Mouse (Mus musculus): ENCODE measurements at regions not wholly inside any gene's neighbourhood (a gene's known extent, or its start where the extent isn't known, plus 50 kb on each side); places are given as distances from the start of the nearest gene placed in this dataset.

DNA sequence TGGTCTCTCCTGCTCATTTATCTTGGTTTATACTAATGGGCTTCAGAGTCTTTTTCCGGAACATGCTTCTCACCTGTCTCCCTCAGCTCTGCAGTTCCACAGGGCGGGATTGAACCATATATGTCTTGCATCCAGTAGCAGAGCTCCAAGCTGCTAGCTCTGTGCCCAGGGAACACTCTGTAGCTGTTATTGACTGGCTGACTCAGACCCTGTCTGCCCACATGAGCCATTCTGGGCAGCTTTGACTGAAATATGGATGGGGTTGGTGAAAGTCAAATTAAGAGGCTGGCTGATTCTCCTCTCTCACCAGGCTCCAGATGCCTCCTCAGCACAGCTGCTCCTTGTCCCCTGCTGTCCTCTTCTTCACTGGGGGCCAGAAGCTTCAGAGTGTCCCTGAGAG, 81.4 kb upstream of the Irf2bp2 start:
- DNase-seq: no peak

DNA sequence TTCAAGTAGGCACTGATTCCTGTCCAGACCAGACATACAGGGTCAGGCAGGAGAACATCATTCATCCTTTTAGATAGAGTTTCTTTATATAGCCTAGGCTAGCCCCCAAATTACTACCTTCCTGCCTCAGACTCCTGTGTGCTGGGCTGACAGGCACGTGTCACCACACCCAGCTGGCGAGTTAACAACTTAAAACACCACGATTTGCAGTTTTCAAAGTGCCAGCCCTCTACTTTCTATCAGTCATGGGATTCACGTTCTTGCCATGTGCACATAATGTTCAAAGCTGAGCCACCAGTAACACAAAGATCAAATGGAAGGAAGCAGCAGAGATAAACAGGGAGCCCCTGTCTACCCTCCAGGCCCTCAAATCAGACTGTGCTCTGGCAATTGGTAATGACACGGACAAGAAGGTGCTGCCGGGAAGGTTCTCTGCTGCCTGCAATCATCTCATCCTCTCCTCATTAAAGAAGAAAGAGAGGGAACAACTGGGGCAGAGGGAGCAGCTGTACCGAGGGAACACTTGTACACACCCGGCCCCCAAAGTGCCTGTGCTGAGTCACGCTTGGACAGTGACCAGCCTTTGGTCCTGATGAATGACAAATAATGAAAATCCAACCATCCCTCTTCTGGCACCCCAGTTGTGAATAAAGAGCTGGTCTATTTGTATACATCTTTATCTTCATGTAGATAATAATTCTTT, 79.4 kb upstream of the Irf2bp2 start:
- no peak for DNase-seq

GRCm38 (mm10) chr8:126671594-126671993, 77.8 kb upstream of the Irf2bp2 start:
- DNase-seq: no peak

GRCm38 (mm10) chr8:126669919-126670318, 76.1 kb upstream of the Irf2bp2 start:
- no peak for DNase-seq

DNA sequence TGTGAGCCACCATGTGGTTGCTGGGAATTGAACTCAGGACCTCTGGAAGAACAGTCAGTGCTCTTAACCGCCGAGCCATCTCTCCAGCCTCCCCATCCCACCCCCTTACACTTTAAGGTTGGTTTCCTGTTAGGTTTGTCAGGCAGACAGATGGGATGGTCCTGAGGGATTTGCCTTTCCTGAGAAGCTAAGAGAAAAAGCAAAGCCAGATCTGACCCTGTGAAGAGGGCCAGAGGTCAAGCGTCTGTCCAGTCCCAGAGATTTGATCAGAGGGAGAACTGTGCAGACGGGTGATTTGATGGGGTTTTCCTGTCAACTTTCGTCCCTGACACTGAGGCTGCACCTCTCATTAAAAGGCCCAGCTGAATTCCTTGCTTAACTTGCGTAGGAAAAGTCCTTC, 75.4 kb upstream of the Irf2bp2 start:
- DNase-seq: no peak

- no peak for DNase-seq
Observed at GRCm38 (mm10) chr8:126668657-126669025, 74.9 kb upstream of the Irf2bp2 start.

GRCm38 (mm10) chr8:126667721-126668656, 74.2 kb upstream of the Irf2bp2 start:
- peak; percentile 74 to 87 for DNase-seq

DNA sequence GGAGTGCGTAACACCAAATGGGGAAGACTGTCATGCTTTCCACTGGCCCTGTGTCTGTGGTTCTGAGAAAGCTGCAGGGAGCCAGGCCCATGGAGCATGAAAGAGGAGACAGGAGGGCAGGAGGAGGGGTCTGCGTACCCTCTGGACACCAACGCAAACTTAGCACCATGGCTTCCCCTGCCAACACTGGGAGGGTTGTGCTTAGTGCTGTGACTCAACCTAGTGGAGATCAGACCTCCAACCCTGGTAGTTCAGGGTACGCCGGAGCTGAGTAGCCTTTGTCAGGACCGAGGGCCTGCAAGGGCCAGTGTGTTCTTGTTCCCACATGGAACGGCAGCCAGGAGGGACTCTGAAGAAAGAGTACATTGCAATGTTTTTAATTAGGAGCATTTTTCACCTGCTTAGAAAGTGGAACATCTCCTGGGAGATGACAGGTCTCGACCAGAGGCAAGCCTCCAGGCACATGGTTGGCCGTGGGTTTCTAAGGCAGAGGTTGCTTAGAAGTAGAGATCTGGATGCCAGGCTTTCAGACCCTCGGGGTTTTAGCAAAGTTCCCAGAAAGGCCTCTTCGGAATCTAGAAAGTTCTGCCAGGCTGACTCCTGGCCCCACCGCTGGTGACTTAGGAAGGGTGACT, 73.4 kb upstream of the Irf2bp2 start:
- no peak for DNase-seq

GRCm38 (mm10) chr8:126666327-126667085, 72.7 kb upstream of the Irf2bp2 start:
- DNase-seq: peak; percentile 99 to 100

DNA sequence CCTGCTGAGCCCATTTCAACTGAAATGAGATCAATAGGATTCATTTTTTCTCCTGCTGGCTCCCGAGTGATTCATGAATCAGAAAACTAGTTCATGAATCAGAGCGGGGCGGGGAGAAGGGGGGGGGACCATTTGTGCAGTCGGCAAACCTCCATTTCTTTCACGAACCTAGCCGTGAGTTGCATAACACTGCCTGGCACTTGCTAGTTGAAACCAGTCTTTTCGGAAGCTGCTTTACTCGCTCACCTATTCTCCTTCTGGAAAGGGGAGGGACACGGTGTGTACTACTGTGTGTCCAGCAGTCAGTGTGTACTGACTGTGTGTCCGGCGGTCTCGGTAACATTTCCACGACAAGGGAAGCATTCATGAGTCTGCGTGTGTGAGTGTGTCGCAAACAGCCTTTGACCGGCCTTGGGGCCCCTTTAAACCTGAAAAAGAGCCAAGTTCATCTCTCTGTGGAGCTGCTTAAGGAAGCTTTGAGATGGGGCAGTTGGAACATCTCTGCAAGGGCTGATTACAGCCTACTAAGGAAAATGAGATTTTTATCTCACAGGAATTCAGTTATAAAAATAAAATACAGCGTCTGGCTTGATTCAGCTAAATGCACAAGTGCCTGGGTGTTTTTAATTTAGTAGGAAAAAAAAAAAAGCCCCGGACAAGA, 71.9 kb upstream of the Irf2bp2 start:
- DNase-seq: peak; percentile 69 to 77

DNA sequence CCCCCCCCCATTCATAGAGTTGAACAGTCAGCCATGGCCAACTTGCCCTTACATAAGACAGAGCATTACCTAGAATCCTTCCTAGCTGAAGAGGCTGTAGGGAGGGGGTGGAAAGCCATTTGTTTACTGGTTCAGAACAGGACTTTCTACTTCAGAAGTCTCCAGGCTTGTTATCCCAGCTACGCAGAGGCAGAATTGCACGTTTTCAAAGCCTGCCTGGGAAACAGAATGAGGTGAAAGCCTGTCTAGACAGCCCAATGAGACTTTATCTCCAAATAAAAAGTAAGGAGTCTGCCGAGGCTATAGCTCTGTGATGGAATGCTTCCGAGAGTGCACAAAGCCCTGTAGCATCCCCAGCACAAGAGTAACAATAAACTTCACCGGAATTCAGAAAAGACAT, 71.1 kb upstream of the Irf2bp2 start:
- no peak for DNase-seq

- peak; percentile 45 to 67 for DNase-seq
Observed at GRCm38 (mm10) chr8:126662797-126663784, 69.3 kb upstream of the Irf2bp2 start.

- DNase-seq: no peak
Observed at GRCm38 (mm10) chr8:126662151-126662550, 68.4 kb upstream of the Irf2bp2 start.

- DNase-seq: no peak
Observed at GRCm38 (mm10) chr8:126661511-126662142, 67.8 kb upstream of the Irf2bp2 start.

GRCm38 (mm10) chr8:126660658-126661316, 67.0 kb upstream of the Irf2bp2 start:
- peak in 1 of 2 experiments; percentile 65 for DNase-seq

DNA sequence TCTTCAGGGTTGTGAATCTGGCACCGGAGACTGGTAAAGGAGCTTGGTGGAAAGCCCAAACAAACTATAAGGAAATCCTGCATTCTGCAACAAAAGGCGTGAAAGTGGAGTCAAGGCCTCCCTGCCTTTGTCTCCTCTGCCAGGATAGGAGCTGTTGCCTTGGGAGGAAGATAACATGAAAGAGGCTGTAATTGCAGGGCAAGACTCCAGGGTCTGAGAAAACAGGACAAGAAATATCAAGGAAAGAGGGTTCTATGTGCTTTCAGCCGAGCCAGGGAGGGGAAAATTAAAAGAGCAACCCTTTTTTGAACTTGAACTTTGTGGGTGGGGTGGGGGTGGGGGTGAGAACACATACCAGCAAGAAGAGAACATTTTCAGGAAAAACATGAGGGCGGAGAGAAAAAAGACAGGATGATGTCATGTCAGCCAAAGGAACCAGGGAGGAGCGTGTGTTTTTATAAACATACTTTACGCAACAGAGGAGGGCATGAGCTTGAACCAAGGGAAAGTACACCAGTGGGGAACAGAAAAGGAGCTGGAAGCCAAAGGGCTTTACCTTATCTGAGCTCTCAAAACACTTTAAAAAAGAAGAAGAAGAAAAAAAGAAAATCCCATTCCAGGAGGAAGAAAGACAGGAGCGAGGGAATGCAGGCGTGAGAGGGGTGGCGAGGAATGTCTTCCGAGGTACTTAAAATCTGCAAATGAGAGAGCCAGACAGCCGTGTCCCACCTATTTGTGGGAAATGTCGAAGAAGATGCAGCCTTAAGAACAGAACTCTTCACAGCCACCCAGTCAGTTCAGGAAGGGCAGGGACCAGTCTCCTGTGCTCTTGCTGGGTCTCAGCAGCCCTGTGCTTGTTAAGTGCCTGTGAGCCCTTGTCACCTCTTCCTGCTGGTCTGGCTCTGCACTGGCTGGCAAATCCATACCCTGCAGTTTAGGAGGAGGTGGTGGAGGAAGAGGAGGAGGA, 66.2 kb upstream of the Irf2bp2 start:
- DNase-seq: peak; percentile 47 to 50

- no peak for DNase-seq
Observed at GRCm38 (mm10) chr8:126657546-126657945, 63.8 kb upstream of the Irf2bp2 start.

DNA sequence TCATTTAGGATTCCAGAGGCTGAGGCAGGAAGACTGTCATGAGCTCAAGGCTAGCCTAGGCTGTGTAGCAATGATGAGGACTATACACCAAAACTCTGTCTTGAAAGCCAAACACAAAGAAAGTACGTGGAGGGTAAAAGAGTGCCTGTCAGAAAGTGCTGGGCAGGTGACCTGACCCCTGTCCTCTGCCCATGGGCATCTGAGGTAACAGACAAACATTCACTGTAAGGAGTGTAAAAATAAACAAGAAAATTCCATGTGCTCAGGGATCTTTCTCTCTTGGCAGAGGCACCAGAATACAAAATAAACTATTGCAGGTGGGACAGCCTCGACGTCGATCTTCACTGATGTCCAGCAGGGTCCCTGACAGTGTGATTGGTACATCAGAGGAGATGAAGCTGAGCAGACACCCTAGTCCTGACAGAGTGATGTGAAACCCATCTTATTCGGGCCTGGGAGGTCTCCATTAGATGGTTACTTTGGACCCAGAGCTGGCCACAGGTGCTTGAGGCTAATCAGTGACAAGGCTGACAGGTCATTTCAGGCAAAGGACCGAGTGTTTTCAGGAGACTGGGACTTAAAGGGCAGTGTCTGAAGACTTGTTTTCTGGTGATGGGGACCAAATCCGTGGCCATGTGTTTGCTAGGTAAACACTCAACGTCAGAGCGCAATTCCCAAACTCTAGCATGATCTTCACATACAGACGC, 62.9 kb upstream of the Irf2bp2 start:
- no peak for DNase-seq
